Mouse (Mus musculus) bone marrow macrophage, adult 2 months (primary cell): ENCODE results near the gene Gpr37l1. TPM values are rescaled to one million over a fixed set of nuclear protein-coding genes. Genes with fewer than 3 reads are reported as not detected.
A peak's percentile ranks its signal among the peaks of the same experiment; 100 is the strongest.

Experiments
- H3K27ac ChIP-seq: 2 replicates; pipeline ENCODE4 v1.5.1; 2012; ENCODE audit warnings: low read depth, low read length; ENCODE audit not compliant: insufficient read depth
- H3K4me1 ChIP-seq: 2 replicates; pipeline ENCODE4 v1.6.1; 2012; ENCODE audit warnings: low read length; ENCODE audit not compliant: control insufficient read depth, insufficient read depth
- H3K4me3 ChIP-seq: 2 replicates; pipeline ENCODE4 v1.5.1; 2012; ENCODE audit warnings: mild to moderate bottlenecking, low read length, moderate library complexity; ENCODE audit not compliant: insufficient read depth
- CTCF ChIP-seq: IDR thresholded peaks from 2 replicates; pipeline ENCODE4 v1.5.1; 2012; ENCODE audit warnings: low read depth, mild to moderate bottlenecking, low read length, moderate library complexity
- POLR2A ChIP-seq: IDR thresholded peaks from 2 replicates; pipeline ENCODE4 v1.6.1; 2012; ENCODE audit warnings: mild to moderate bottlenecking, low read depth, low read length, borderline replicate concordance
- polyA plus RNA-seq: library from polyadenylated mRNA; stranded (reverse); fragments of >200 nt; gene quantifications from 2 replicates; pipeline ENCODE4 v1.2.4, GENCODE M21; 2012; ENCODE audit not compliant: missing spikeins, insufficient read depth, insufficient read length

Gpr37l1 gene
- polyA plus RNA-seq, 1 experiment, result not detected

DNA sequence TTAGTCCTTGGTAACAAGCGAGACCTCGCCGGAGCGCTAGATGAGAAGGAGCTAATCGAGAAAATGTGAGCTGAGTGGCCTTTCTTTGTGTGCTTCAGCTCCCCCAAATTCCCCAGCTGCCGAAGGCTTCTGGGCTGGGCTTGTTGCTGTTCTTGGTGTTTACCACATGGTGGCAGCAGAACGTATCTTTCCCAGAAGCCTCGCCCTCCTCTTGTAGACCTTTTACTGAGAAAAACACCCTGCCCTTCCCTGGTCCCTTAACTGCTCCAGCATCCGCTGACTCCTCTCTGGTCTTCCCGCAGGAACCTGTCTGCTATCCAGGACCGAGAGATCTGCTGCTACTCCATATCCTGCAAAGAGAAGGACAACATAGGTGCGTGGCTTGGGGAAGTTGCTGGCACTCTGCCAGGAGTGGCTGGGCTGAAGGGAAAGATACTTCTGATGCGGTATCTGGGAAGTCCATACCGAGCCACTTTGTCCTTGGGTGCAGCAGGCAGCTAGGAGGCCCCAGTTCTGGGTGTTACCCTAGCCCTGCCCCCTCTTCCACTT lies 13.0 kb downstream of the Gpr37l1 start:
- TF ChIP-seq POLR2A, result no peak
- peak; percentile 66 for TF ChIP-seq CTCF
- Histone ChIP-seq H3K4me1 (peaks cover 13% of the 10 kb centered on the region), H3K27ac (no peak overlapping the region), H3K4me3 (no peak overlapping the region)

GRCm38 (mm10) chr1:135154011-135154410 lies 13.5 kb downstream of the Gpr37l1 start:
- TF ChIP-seq CTCF, result no peak
- TF ChIP-seq POLR2A, result no peak

GRCm38 (mm10) chr1:135148996-135149395 lies 18.5 kb downstream of the Gpr37l1 start:
- H3K27ac ChIP-seq, result no peak overlapping the region
- H3K4me1 ChIP-seq, result peaks cover 16% of the 10 kb centered on the region
- peak overlapping the region; percentile 29 for H3K4me3 ChIP-seq
- TF ChIP-seq CTCF (no peak), POLR2A (no peak)

More at GRCm38 (mm10) chr1:135154011-135154410, 13.5 kb downstream of the Gpr37l1 start:
- Histone ChIP-seq H3K27ac (no peak overlapping the region), H3K4me3 (no peak overlapping the region), H3K4me1 (peaks cover 15% of the 10 kb centered on the region)

DNA sequence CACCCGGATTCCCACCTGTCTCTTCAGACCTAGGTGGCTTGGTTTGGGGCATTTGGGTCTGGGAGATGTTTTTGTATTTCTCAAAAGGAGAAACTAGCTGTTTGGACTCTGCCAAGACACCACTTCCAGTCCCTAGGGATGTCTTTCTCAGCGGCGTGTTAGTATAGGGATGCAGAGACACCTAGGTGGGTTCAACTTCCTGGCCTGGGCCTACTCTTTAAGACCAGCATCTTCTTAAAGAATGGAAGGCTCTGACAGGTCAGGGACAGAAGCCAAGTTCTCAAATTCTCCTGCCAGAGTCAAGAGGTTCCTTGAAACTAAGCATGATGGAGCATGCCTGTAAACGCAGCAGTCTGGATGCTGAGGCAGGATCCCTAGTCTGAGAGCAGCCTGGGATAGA lies 19.0 kb downstream of the Gpr37l1 start:
- Histone ChIP-seq H3K4me1 (peaks cover 16% of the 10 kb centered on the region), H3K27ac (peak overlapping the region; percentile 84; the same call in 1 of the 2 replicates), H3K4me3 (peak overlapping the region; percentile 80)
- TF ChIP-seq POLR2A (no peak), CTCF (no peak)

- TF ChIP-seq CTCF (no peak), POLR2A (no peak)
- Histone ChIP-seq H3K27ac (peak overlapping the region; percentile 84), H3K4me3 (peak overlapping the region; percentile 80), H3K4me1 (peaks cover 16% of the 10 kb centered on the region)
These were observed 19.8 kb downstream of the Gpr37l1 start for GRCm38 (mm10) chr1:135147702-135148058.

DNA sequence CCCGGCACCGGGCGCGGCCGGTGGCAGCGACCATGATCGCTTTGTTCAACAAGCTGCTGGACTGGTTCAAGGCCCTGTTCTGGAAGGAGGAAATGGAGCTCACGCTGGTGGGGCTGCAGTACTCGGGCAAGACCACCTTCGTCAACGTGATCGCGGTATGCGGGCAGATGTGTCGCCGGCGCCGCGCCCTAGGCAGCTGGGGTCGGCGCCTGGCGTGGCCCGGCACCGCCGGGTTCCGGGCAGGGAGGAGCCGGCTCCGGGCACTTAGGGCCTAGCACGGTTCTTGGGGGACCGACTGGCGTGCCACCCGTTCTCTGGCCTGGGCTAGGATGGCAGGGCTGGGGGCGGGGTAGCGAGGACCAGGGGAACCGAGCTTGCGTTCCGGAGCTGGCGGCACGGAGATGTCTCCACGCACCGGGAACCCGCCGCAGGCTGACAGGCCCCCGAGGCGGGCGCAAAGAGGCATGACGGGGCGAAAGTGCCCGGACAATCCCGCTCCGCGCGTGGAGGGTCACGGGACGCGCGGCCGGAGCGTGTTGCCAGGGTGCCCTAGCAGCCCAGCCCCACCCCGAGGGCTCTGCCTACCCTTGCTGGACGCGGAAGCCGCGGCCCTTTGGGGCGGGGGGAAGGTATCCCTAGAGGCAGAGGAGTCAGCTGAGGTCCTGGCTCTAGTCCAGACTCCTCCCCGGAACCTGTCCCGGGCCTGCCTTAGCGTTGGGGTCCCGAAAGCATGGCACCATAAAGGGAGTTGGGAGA lies 20.4 kb downstream of the Gpr37l1 start:
- H3K4me1 ChIP-seq, result peaks cover 16% of the 10 kb centered on the region

GRCm38 (mm10) chr1:135146077-135146945 lies 21.2 kb downstream of the Gpr37l1 start, which contains the start of gene Arl8a:
Gene Arl8a (plus strand): TSS chr1:135146824.
- H3K4me3 ChIP-seq, result peak within 1 kb of the TSS; percentile 80
- H3K27ac ChIP-seq, result peak within 1 kb of the TSS; percentile 99
- peaks cover 16% of the 10 kb centered on the region for H3K4me1 ChIP-seq
- TF ChIP-seq CTCF (no peak), POLR2A (no peak)

More for the DNA sequence above, 20.4 kb downstream of the Gpr37l1 start:
- Histone ChIP-seq H3K27ac (peak overlapping the region; percentile 99), H3K4me3 (peak overlapping the region; percentile 80)
- TF ChIP-seq POLR2A, result no peak
- no peak for TF ChIP-seq CTCF

- peaks cover under 1% of the 10 kb centered on the region; the same call in 1 of the 2 replicates for H3K4me1 ChIP-seq
- TF ChIP-seq POLR2A (no peak), CTCF (no peak)
These were observed 23.5 kb downstream of the Gpr37l1 start for GRCm38 (mm10) chr1:135143940-135144339.

GRCm38 (mm10) chr1:135142452-135142851 lies 25.0 kb downstream of the Gpr37l1 start:
- TF ChIP-seq POLR2A, result no peak
- Histone ChIP-seq H3K4me3 (no peak overlapping the region), H3K4me1 (no peaks in the 10 kb centered on the region), H3K27ac (no peak overlapping the region)

More at GRCm38 (mm10) chr1:135143940-135144339, 23.5 kb downstream of the Gpr37l1 start:
- Histone ChIP-seq H3K27ac (no peak overlapping the region), H3K4me3 (no peak overlapping the region)
